Mouse (Mus musculus) liver, embryonic 13.5 days (tissue): ENCODE results near the gene Fam206a. TPM values are rescaled to one million over a fixed set of nuclear protein-coding genes. Genes with fewer than 3 reads are reported as not detected.
A peak's percentile ranks its signal among the peaks of the same experiment; 100 is the strongest.

Source experiments
- ATAC-seq: fragments of 200-750 bp; cut with Nextera tagmentation; 2 replicates; pipeline ENCODE4 v1.8.0; 2017; ENCODE audit warnings: low read depth, mild to moderate bottlenecking, moderate number of reproducible peaks, moderate library complexity
- DNase-seq: peaks from one replicate; pipeline ENCODE4 v3.0.0; 2022
- H3K27ac ChIP-seq: fragments of 300-500 bp; sonication (generic); 2 replicates; pipeline ENCODE4 v1.5.1; 2015; ENCODE audit warnings: moderate library complexity, mild to moderate bottlenecking, inconsistent platforms
- H3K27me3 ChIP-seq: fragments of 300-500 bp; sonication (generic); 2 replicates; pipeline ENCODE4 v1.6.1; 2015; ENCODE audit warnings: mild to moderate bottlenecking, inconsistent platforms
- H3K36me3 ChIP-seq: fragments of 300-500 bp; sonication (generic); 2 replicates; pipeline ENCODE4 v1.6.1; 2015; ENCODE audit warnings: mild to moderate bottlenecking, inconsistent platforms
- H3K4me1 ChIP-seq: fragments of 300-500 bp; sonication (generic); replicated peaks from 2 replicates; pipeline ENCODE4 v1.6.1; 2015; ENCODE audit warnings: inconsistent platforms
- H3K4me2 ChIP-seq: fragments of 300-500 bp; sonication (generic); 2 replicates; pipeline ENCODE4 v1.6.1; 2015; ENCODE audit warnings: inconsistent platforms, mild to moderate bottlenecking, moderate library complexity
- H3K4me3 ChIP-seq: fragments of 300-500 bp; sonication (generic); replicated peaks from 2 replicates; pipeline ENCODE4 v1.5.1; 2015; ENCODE audit warnings: mild to moderate bottlenecking, inconsistent platforms
- H3K9ac ChIP-seq: fragments of 300-500 bp; sonication (generic); 2 replicates; pipeline ENCODE4 v1.6.1; 2015; ENCODE audit warnings: mild to moderate bottlenecking, inconsistent platforms
- H3K9me3 ChIP-seq: fragments of 300-500 bp; sonication (generic); replicated peaks from 2 replicates; pipeline ENCODE4 v1.6.1; 2016; ENCODE audit warnings: inconsistent platforms
- WGBS: fragments of 180-500 bp; shearing (Covaris S2); methylation state at CpG from one replicate; pipeline ENCODE4 v1.1.7; 2015; ENCODE audit not compliant: insufficient replicate concordance; 5-methylcytosine and 5-hydroxymethylcytosine counted together
- polyA plus RNA-seq: library from polyadenylated mRNA; unstranded; fragments of >200 nt; fragmentation: Nextera tagmentation; extraction: Ambion mirVana; gene quantifications from 2 replicates; pipeline ENCODE4 v1.2.1, GENCODE M21; 2015

Gene Fam206a
- 5.9 and 8.0 TPM in 2 replicates for polyA plus RNA-seq

DNA sequence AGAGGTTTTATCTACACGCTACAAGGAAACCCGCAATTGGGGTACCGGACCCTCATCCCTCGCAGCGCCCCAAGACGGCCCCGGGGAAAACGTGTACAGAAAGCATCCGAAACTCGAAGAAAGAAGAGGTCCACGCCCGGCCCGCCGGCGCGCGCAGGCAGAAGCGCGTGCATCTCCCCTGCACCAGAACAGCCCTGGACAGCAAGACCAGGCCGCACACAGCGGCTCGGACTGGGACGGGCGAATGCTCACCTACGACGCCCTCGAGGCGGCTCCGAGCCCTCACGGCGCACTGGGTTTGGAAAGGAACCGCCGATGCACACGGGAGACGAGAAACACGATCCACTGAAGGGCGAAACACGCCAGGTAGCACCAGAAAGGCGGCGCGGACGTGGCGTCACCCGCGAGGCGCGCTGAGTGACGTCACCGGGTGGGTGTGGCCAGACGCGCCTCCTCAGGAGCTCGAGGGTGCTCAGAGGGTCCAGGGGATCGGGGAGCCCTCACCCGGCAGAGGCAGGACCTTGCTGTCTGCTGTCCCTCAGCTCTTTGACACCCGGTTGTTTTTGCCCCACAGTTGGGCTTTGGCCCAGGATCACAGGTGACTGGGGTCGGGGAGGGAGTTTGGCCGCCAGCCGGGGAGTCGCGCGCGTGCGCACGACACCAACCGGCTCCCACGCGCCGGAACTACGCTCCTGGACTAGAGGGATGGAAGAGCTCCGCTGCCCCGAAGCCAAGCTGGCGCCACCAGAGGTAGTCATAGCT is at the start of gene Fam206a, which contains the start of gene Elp1:
TSS of gene Fam206a (plus strand) at position 439 of the 762 bp plus-strand sequence.
TSS of gene Elp1 (minus strand) at position 425 of the 762 bp plus-strand sequence.
- H3K27ac ChIP-seq = peak within 1 kb of the TSS; percentile 40
- peaks cover 46% of the 10 kb centered on the region for H3K36me3 ChIP-seq
- peak within 1 kb of the TSS; percentile 92 for H3K4me2 ChIP-seq
- H3K4me3 ChIP-seq = peak within 1 kb of the TSS; percentile 80
- peak; percentile 89 for DNase-seq
- peaks cover 28% of the 10 kb centered on the region for H3K4me1 ChIP-seq
- WGBS = under 1% methylated on average over 72 of the region's 72 CpGs
- H3K9ac ChIP-seq = peak within 1 kb of the TSS; percentile 80
- H3K9me3 ChIP-seq = no peaks in the 10 kb centered on the region
- no peaks in the 10 kb centered on the region for H3K27me3 ChIP-seq
- ATAC-seq = peak; percentile 92

DNA sequence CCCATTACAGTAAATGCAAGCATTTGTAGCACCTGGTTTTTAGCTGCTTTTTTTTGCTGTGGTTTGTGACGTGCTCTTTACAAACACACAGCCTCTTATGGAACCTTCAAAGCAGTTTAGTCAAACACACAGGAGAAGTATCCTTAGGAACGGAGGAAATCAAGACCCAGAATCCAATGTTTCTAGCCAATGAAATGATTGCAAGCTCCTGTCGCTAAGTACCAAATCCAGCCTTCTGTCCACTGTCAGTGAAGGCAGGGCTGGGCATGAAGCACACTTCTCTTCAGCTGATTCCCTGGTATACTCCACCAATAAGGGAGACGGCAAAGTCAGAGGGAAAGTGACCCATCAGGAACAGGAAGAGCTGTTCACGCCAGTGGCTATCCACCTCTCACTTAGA is 46.1 kb upstream of the Fam206a start:
- H3K36me3 ChIP-seq = peaks cover 85% of the 10 kb centered on the region
- no peak overlapping the region for H3K9ac ChIP-seq
- H3K9me3 ChIP-seq = no peaks in the 10 kb centered on the region
- H3K4me3 ChIP-seq = no peak overlapping the region
- no peak overlapping the region; the same call in 1 of the 2 replicates for H3K27ac ChIP-seq
- DNase-seq (no peak), ATAC-seq (no peak)
- 84% methylated on average over 5 of the region's 5 CpGs for WGBS
- H3K4me2 ChIP-seq = no peak overlapping the region
- H3K4me1 ChIP-seq = no peaks in the 10 kb centered on the region
- no peaks in the 10 kb centered on the region for H3K27me3 ChIP-seq

DNA sequence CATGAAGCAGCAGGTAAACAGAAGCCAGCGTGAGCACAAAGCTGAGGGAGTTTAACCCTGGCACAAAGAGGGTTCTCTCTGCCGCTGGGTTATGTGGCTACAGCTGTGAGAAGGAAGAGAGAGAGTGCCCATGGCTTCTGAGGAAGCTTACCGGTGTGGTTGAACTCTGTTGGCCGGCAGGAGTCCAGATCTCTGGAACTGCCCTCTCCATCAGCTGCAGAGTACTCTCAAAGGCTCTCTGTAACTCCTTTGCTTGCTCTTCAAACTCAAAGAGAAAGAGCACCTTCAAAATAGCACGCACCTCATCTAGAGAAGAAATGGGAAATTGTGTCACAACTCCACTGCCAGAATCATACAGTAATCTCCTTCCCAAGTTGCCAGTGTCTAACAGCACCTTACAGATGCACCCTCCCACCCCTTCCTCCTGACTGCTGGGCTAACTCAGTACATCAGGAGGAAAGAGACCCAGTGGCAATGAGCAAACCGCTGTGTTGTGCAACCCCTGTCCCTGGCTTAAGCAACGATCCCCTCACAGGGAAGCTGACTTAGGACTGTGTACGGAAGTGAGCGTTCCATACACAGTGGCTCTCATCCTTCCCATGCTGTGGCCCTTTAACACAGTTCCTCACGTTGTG is 45.1 kb upstream of the Fam206a start:
- Histone ChIP-seq H3K27ac (no peak overlapping the region), H3K4me2 (no peak overlapping the region), H3K27me3 (no peaks in the 10 kb centered on the region), H3K4me3 (no peak overlapping the region), H3K9me3 (no peaks in the 10 kb centered on the region), H3K36me3 (peaks cover 83% of the 10 kb centered on the region), H3K4me1 (no peaks in the 10 kb centered on the region), H3K9ac (no peak overlapping the region)
- no peak for DNase-seq
- 80% methylated on average over 10 of the region's 10 CpGs for WGBS
- ATAC-seq = peak; percentile 47; the same call in 1 of the 2 replicates

DNA sequence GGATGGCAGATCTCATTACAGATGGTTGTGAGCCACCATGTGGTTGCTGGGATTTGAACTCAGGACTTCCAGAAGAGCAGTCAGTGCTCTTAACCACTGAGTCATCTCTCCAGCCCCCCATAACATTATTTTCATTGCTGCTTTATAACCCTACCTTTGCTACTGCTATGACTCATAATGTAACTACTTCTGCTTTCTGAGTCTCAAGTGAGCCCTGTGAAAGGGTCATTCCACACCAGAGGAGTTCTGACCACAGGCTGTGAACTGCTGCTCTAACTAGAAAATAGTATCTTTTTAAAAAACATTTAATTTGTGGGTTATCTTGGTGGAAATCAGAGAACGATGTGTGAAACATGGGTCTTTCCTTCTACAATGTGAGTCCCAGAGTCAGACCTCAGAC is 44.5 kb upstream of the Fam206a start:
- peaks cover 88% of the 10 kb centered on the region for H3K36me3 ChIP-seq
- 76% methylated on average over 1 of the region's 1 CpGs for WGBS
- ATAC-seq = no peak

DNA sequence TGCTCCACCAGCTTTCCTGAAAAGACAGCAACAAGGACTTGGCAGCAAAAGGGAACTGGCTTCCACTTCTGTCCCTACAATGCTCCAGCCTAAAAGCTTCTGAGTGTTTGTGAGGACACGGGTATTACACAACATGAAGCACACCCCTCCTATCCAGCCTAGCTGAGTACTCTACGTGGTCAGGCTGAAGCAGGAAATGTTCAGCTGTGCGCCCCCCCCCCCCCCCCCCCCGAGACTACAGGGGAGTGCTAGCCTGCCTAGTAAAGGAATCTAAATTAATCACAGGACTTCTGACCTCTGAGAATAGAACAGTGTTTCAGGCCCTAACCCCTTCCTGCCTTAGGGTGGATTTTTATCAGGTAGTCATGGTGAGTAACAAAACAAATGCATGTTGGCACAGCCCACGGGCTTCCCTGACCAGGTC is 34.3 kb upstream of the Fam206a start:
- ATAC-seq (no peak), DNase-seq (no peak)
- no peak overlapping the region for H3K4me2 ChIP-seq
- 48% methylated on average over 5 of the region's 5 CpGs for WGBS
- peaks cover 89% of the 10 kb centered on the region for H3K36me3 ChIP-seq
- no peaks in the 10 kb centered on the region for H3K4me1 ChIP-seq
- no peaks in the 10 kb centered on the region for H3K9me3 ChIP-seq
- H3K27ac ChIP-seq = no peak overlapping the region
- H3K9ac ChIP-seq = no peak overlapping the region
- H3K27me3 ChIP-seq = no peaks in the 10 kb centered on the region
- H3K4me3 ChIP-seq = no peak overlapping the region

More for the DNA sequence above, 44.5 kb upstream of the Fam206a start:
- no peaks in the 10 kb centered on the region for H3K27me3 ChIP-seq
- no peak overlapping the region for H3K4me2 ChIP-seq
- H3K27ac ChIP-seq = no peak overlapping the region
- DNase-seq = no peak
- no peaks in the 10 kb centered on the region for H3K9me3 ChIP-seq
- H3K4me3 ChIP-seq = no peak overlapping the region
- no peak overlapping the region for H3K9ac ChIP-seq
- no peaks in the 10 kb centered on the region for H3K4me1 ChIP-seq

DNA sequence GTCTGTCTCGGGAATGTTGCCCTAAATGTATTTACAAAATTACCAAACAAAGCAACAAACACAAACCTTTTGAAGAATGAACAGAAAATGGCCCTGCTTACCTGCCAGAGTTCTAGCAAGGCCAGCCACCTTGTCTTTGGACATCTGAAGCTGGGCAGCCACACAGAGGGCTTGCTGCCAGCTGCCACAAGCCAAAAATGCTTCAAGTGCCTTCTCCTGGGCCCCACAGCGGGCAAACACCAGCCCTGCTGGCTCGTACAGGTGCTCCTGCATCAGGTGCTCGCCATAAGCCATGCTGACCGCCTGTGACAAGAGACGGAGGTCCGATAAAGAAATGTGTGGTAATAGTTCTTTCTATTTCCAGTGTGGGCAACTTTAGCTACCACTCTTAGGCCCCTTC is 33.2 kb upstream of the Fam206a start:
- no peak for DNase-seq
- Histone ChIP-seq H3K4me2 (no peak overlapping the region), H3K36me3 (peaks cover 93% of the 10 kb centered on the region), H3K9me3 (no peaks in the 10 kb centered on the region), H3K4me3 (no peak overlapping the region), H3K9ac (no peak overlapping the region), H3K27me3 (no peaks in the 10 kb centered on the region), H3K4me1 (no peaks in the 10 kb centered on the region), H3K27ac (no peak overlapping the region)
- WGBS = 80% methylated on average over 7 of the region's 7 CpGs
- ATAC-seq = no peak

DNA sequence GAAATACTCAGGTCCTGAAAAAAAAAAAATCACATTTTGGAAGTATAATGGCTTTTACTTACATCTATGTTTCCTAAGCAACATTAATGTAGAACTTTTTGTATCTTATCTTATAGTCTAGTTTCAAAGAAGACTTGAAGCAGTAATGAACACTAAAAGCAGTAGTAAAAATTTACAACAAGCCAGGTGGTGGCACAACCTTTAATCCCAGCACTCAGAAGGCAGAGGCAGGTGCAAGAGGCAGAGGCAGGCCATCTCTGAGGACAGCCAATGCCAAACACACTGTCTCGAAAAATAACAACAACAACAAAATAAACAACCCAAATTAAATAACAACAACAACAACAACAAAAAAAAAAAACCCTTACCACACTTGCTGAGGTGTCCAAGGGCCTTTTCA is 31.1 kb upstream of the Fam206a start:
- WGBS = 50% methylated on average over 1 of the region's 1 CpGs
- Histone ChIP-seq H3K27me3 (no peaks in the 10 kb centered on the region), H3K27ac (no peak overlapping the region), H3K4me3 (no peak overlapping the region), H3K4me2 (no peak overlapping the region), H3K9me3 (no peaks in the 10 kb centered on the region), H3K9ac (no peak overlapping the region), H3K4me1 (no peaks in the 10 kb centered on the region), H3K36me3 (peaks cover 89% of the 10 kb centered on the region)
- DNase-seq (no peak), ATAC-seq (no peak)

DNA sequence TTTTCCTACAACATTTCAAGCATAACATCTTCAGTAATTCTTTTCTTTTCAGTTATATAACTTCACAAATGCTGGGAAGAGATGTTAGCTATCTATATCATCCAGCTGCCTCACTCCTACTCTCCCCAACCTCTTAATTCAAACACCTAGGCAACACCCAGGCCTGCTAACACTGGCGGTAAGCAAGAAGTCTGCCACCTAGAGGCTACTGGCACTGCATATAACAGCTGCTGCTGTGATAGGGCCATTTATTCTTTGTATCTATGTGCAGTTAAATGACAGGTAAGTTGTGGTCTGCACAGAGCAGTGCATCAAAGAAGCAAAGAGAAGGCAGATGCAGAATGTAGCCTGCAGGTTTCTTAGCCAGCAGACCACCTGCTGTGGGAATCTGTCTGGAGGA is 10.8 kb upstream of the Fam206a start:
- Histone ChIP-seq H3K4me2 (no peak overlapping the region), H3K9me3 (no peaks in the 10 kb centered on the region), H3K36me3 (peaks cover 91% of the 10 kb centered on the region), H3K27ac (no peak overlapping the region), H3K4me1 (no peaks in the 10 kb centered on the region), H3K27me3 (no peaks in the 10 kb centered on the region), H3K4me3 (no peak overlapping the region), H3K9ac (no peak overlapping the region)
- WGBS = 63% methylated on average over 1 of the region's 1 CpGs
- ATAC-seq (no peak), DNase-seq (no peak)

DNA sequence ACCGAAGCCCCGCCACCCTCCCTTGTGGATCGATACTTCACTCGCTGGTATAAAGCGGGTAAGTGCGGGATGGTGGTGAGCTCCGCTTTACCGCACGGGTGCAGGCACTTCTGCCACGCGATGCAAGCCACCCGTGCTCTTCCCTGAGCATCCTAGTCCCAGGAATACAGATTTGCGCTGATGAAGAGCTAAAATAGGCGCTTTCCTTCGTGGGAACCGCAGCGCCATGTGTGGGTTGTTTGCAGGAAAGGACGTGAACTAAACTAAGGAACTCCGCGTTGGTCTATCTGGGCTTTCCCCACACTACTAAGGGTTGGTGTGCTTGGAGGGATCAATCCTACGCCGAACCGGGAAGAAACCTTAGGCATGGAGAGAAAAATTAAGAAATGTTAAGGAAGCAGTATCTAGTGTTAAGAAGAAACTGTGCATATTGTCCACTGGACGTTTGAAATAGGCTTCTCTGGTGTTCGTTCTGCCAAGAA is 565 bp downstream of the Fam206a start:
- Histone ChIP-seq H3K4me2 (peak overlapping the region; percentile 92), H3K4me1 (peaks cover 28% of the 10 kb centered on the region), H3K9me3 (no peaks in the 10 kb centered on the region), H3K27ac (peak overlapping the region; percentile 40), H3K4me3 (peak overlapping the region; percentile 80), H3K27me3 (no peaks in the 10 kb centered on the region), H3K9ac (peak overlapping the region; percentile 80), H3K36me3 (peaks cover 43% of the 10 kb centered on the region)
- WGBS = 1% methylated on average over 25 of the region's 25 CpGs
- DNase-seq = no peak
- ATAC-seq = 0 out of 2 replicates have a peak, but pooled peaks have one; percentile 22

DNA sequence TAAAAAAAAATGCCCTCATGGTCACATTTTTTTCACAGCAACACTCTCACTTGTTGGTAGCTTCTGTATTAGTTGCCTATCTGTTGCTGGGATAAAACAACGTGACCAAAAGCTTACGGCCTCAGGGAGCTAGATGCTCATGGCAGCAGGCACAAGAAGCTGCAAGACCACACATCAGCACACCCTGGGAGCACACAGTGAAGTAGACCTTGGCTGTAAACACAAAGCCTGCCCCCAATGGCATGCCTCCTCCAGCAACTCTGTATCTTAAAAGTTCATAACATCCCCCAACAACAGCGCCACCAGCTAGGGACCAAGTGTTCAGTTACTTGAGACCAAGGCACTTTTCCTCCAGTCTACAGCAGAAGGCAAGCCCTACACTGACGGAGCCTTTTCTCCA is 6.9 kb downstream of the Fam206a start:
- DNase-seq = no peak
- Histone ChIP-seq H3K36me3 (peaks cover 24% of the 10 kb centered on the region), H3K4me1 (no peaks in the 10 kb centered on the region), H3K27me3 (no peaks in the 10 kb centered on the region), H3K27ac (no peak overlapping the region), H3K4me2 (no peak overlapping the region), H3K9me3 (no peaks in the 10 kb centered on the region), H3K4me3 (no peak overlapping the region), H3K9ac (no peak overlapping the region)
- 58% methylated on average over 4 of the region's 4 CpGs for WGBS
- no peak for ATAC-seq

DNA sequence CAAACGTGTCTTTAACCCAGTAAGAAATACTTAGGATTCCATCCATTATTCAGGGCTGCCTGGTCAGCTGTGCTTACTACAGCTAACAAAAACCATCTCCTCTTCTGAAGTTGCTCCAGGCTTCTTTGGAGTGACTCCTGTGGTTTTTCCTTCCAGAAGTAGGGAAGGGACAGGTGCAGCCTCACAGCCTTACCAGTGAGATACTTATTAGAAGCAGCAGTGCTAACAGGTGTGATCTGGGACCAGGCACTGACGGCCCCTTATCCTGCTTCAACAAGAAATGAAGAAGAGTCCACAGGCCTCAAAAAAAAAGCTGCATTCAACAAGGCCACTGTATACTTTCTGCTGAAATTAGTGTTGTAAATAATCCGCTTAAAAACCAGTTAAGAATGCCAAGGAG is 9.5 kb downstream of the Fam206a start:
- H3K9ac ChIP-seq = no peak overlapping the region
- H3K4me2 ChIP-seq = no peak overlapping the region
- H3K27me3 ChIP-seq = no peaks in the 10 kb centered on the region
- ATAC-seq (no peak), DNase-seq (no peak)
- no peaks in the 10 kb centered on the region for H3K9me3 ChIP-seq
- H3K4me1 ChIP-seq = no peaks in the 10 kb centered on the region
- no peak overlapping the region for H3K27ac ChIP-seq
- H3K36me3 ChIP-seq = peaks cover 19% of the 10 kb centered on the region
- H3K4me3 ChIP-seq = no peak overlapping the region
- WGBS = 66% methylated on average over 3 of the region's 3 CpGs
